Mouse (Mus musculus) ES-E14 (cell line): Measurements from ENCODE around the gene Lamtor2. TPM values are rescaled to one million over a fixed set of nuclear protein-coding genes. Genes with fewer than 3 reads are reported as not detected.

ENCODE experiments used
- DNase-seq: peaks from one replicate; pipeline ENCODE4 v3.0.0-alpha.2; 2013; ENCODE audit warnings: low read depth, low spot score
- H3K27ac ChIP-seq: 2 replicates; pipeline ENCODE4 v1.5.1; 2012; ENCODE audit warnings: low read depth, mild to moderate bottlenecking, low read length, moderate library complexity, mixed read lengths; ENCODE audit not compliant: poor library complexity, insufficient read depth, severe bottlenecking
- H3K36me3 ChIP-seq: 2 replicates; pipeline ENCODE4 v1.6.1; 2012; ENCODE audit warnings: mild to moderate bottlenecking, low read length, moderate library complexity, mixed read lengths; ENCODE audit not compliant: control insufficient read depth, poor library complexity, insufficient read depth, severe bottlenecking
- H3K4me1 ChIP-seq, 2 experiments: fragments of 150-350 bp in 1 of 2; sonication (generic) in 1 of 2; 2 replicates each; pipeline ENCODE4 v1.6.1; 2012; ENCODE audit warnings: low read length in 2 of 2, mild to moderate bottlenecking in 1 of 2, mixed read lengths in 1 of 2; ENCODE audit not compliant: control insufficient read depth in 2 of 2, insufficient read depth in 2 of 2, poor library complexity in 1 of 2
- H3K4me3 ChIP-seq, 2 experiments: fragments of 150-350 bp in 1 of 2; sonication (generic) in 1 of 2; 2 replicates each; pipeline ENCODE4 v1.5.1; 2012; ENCODE audit warnings: low read length in 2 of 2, low read depth in 1 of 2, mild to moderate bottlenecking in 1 of 2, mixed read lengths in 1 of 2; ENCODE audit not compliant: insufficient read depth in 1 of 2, poor library complexity in 1 of 2, severe bottlenecking in 1 of 2
- H3K9ac ChIP-seq: 2 replicates; pipeline ENCODE4 v1.6.1; 2012; ENCODE audit warnings: low read depth, mild to moderate bottlenecking, low read length, mixed read lengths; ENCODE audit not compliant: poor library complexity, insufficient read depth, severe bottlenecking
- H3K9me3 ChIP-seq: fragments of 150-350 bp; sonication (generic); 2 replicates; pipeline ENCODE4 v1.6.1; 2012; ENCODE audit warnings: low read depth, mild to moderate bottlenecking, low read length; ENCODE audit not compliant: control insufficient read depth, insufficient read depth
- CHD2 ChIP-seq: IDR thresholded peaks from 2 replicates; pipeline ENCODE4 v1.6.1; 2014; ENCODE audit warnings: mild to moderate bottlenecking, low read depth, low read length, inconsistent platforms
- HCFC1 ChIP-seq: IDR thresholded peaks from 2 replicates; pipeline ENCODE4 v1.6.1; 2012; ENCODE audit warnings: low read length, inconsistent platforms, borderline replicate concordance; ENCODE audit not compliant: insufficient read depth
- MAFK ChIP-seq: IDR thresholded peaks from 2 replicates; pipeline ENCODE4 v1.6.1; 2014; ENCODE audit warnings: mild to moderate bottlenecking, low read depth, low read length, inconsistent platforms; ENCODE audit not compliant: insufficient read depth
- ZC3H11A ChIP-seq: IDR thresholded peaks from 2 replicates; pipeline ENCODE4 v1.6.1; 2012; ENCODE audit warnings: low read depth, mild to moderate bottlenecking, inconsistent platforms, low read length, borderline replicate concordance
- ZNF384 ChIP-seq: IDR thresholded peaks from 2 replicates; pipeline ENCODE4 v1.6.1; 2012; ENCODE audit warnings: low read depth, low read length, inconsistent platforms
- in situ Hi-C, 2 experiments: fragments of 600-800 bp; cut with MboI; formaldehyde crosslinking; loops; one replicate each; pipeline ENCODE4 v1.15.1; 2025; ENCODE audit warnings: low sequenced_read_pairs in 2 of 2, inconsistent platforms in 1 of 2; ENCODE audit not compliant: unreplicated experiment in 2 of 2
- total RNA-seq: library from RNA; depleted of rRNA; stranded (reverse); fragments of 300-350 nt; gene quantifications from 2 replicates; pipeline ENCODE4 v1.2.3, GENCODE M21; 2012

Gene Lamtor2
- total RNA-seq, 1 experiment: 108 TPM

GRCm38 (mm10) chr3:88535005-88535404 is 17.9 kb downstream of the Lamtor2 start:
- in situ Hi-C loops: no loop called here
- H3K36me3 ChIP-seq: peaks cover 23% of the 10 kb centered on the region
- DNase-seq: no peak
- no peak overlapping the region for H3K4me3 ChIP-seq
- no peak overlapping the region for H3K9ac ChIP-seq
- no peak overlapping the region for H3K27ac ChIP-seq
- H3K9me3 ChIP-seq: no peaks in the 10 kb centered on the region
- peaks cover 5 to 33% of the 10 kb centered on the region in 2 experiments for H3K4me1 ChIP-seq
- TF ChIP-seq CHD2 (no peak), ZNF384 (no peak), ZC3H11A (no peak), MAFK (no peak), HCFC1 (no peak)

GRCm38 (mm10) chr3:88533706-88534105 is 19.2 kb downstream of the Lamtor2 start:
- Histone ChIP-seq H3K36me3 (peaks cover 23% of the 10 kb centered on the region), H3K9ac (peak overlapping the region; percentile 93; the same call in 1 of the 2 replicates), H3K27ac (no peak overlapping the region), H3K9me3 (no peaks in the 10 kb centered on the region), H3K4me1 (peaks cover 8 to 33% of the 10 kb centered on the region in 2 experiments; a peak in 3 of 4 replicates), H3K4me3 (peak overlapping the region; percentile 77 to 96; a peak in 3 of 4 replicates)
- no peak for DNase-seq
- in situ Hi-C loops: no loop called here
- no peak for TF ChIP-seq ZNF384
- no peak for TF ChIP-seq CHD2
- TF ChIP-seq MAFK: no peak
- TF ChIP-seq HCFC1: no peak
- no peak for TF ChIP-seq ZC3H11A

GRCm38 (mm10) chr3:88532689-88533511 is 20.0 kb downstream of the Lamtor2 start:
- no peak for DNase-seq
- H3K9me3 ChIP-seq: no peaks in the 10 kb centered on the region
- H3K4me3 ChIP-seq: peak overlapping the region; percentile 77 to 96
- H3K36me3 ChIP-seq: peaks cover 18% of the 10 kb centered on the region
- H3K27ac ChIP-seq: peak overlapping the region; percentile 95
- TF ChIP-seq MAFK: no peak
- no peak for TF ChIP-seq ZNF384
- no peak for TF ChIP-seq HCFC1
- no peak for TF ChIP-seq CHD2
- no peak for TF ChIP-seq ZC3H11A
- H3K4me1 ChIP-seq: peaks cover 8 to 27% of the 10 kb centered on the region in 2 experiments; a peak in 3 of 4 replicates
- peak overlapping the region; percentile 93 for H3K9ac ChIP-seq
- in situ Hi-C loops: no loop called here

GRCm38 (mm10) chr3:88532299-88532674 is 20.6 kb downstream of the Lamtor2 start, which contains the start of gene Mex3a:
Mex3a (plus strand) TSS chr3:88532395.
- Histone ChIP-seq H3K36me3 (peaks cover 16% of the 10 kb centered on the region), H3K9me3 (no peaks in the 10 kb centered on the region), H3K27ac (peak within 1 kb of the TSS; percentile 95), H3K9ac (peak within 1 kb of the TSS; percentile 93), H3K4me1 (peaks cover 8 to 31% of the 10 kb centered on the region in 2 experiments; a peak in 3 of 4 replicates), H3K4me3 (peak within 1 kb of the TSS; percentile 95 to 96)
- TF ChIP-seq ZNF384 (no peak), CHD2 (no peak), ZC3H11A (no peak), HCFC1 (no peak), MAFK (no peak)
- in situ Hi-C loops: no loop called here
- DNase-seq: no peak
